Mouse (Mus musculus): ENCODE measurements at regions not wholly inside any gene's neighbourhood (a gene's known extent, or its start where the extent isn't known, plus 50 kb on each side); places are given as distances from the start of the nearest gene placed in this dataset.

- Histone ChIP-seq H3K9me3 (ENCODE audit: control insufficient read depth, low read depth, low read length) (no peaks in the 10 kb centered on the region), H3K27me3 (ENCODE audit: control insufficient read depth, insufficient read depth, low read length) (no peaks in the 10 kb centered on the region), H3K27ac (ENCODE audit: low read length) (no peak overlapping the region), H3K9ac (replicated peaks; ENCODE audit: low read depth, low read length) (no peak overlapping the region), H3K36me3 (ENCODE audit: control insufficient read depth, insufficient read depth, low read length) (no peaks in the 10 kb centered on the region), H3K4me2 (replicated peaks; ENCODE audit: low read depth, low read length) (no peak overlapping the region), H3K4me3 (ENCODE audit: low read depth, low read length) (no peak overlapping the region), H3K4me1 (ENCODE audit: control insufficient read depth, insufficient read depth, low read length) (peaks cover 4% of the 10 kb centered on the region; the same call in 1 of the 2 replicates)
- WGBS = 37% methylated on average over 5 of the region's 5 CpGs
- ATAC-seq (ENCODE audit: insufficient number of reproducible peaks, insufficient read depth, low FRiP score, low read depth) = no peak
Observed at GRCm38 (mm10) chr11:44007526-44008040, 106.6 kb upstream of the Adra1b start.

GRCm38 (mm10) chr11:44012314-44012713 lies 111.3 kb upstream of the Adra1b start:
- H3K9ac ChIP-seq (replicated peaks; ENCODE audit: low read depth, low read length) = no peak overlapping the region
- 71% methylated on average over 5 of the region's 5 CpGs for WGBS
- H3K27ac ChIP-seq (ENCODE audit: low read length) = no peak overlapping the region
- H3K36me3 ChIP-seq (ENCODE audit: control insufficient read depth, insufficient read depth, low read length) = no peaks in the 10 kb centered on the region
- no peaks in the 10 kb centered on the region for H3K27me3 ChIP-seq (ENCODE audit: control insufficient read depth, insufficient read depth, low read length)
- 0 out of 2 replicates have a peak, but pooled peaks cover 3% of the 10 kb centered on the region for H3K4me1 ChIP-seq (ENCODE audit: control insufficient read depth, insufficient read depth, low read length)
- H3K4me3 ChIP-seq (ENCODE audit: low read depth, low read length) = no peak overlapping the region
- H3K9me3 ChIP-seq (ENCODE audit: control insufficient read depth, low read depth, low read length) = no peaks in the 10 kb centered on the region
- no peak overlapping the region for H3K4me2 ChIP-seq (replicated peaks; ENCODE audit: low read depth, low read length)
- no peak for ATAC-seq (ENCODE audit: insufficient number of reproducible peaks, insufficient read depth, low FRiP score, low read depth)

DNA sequence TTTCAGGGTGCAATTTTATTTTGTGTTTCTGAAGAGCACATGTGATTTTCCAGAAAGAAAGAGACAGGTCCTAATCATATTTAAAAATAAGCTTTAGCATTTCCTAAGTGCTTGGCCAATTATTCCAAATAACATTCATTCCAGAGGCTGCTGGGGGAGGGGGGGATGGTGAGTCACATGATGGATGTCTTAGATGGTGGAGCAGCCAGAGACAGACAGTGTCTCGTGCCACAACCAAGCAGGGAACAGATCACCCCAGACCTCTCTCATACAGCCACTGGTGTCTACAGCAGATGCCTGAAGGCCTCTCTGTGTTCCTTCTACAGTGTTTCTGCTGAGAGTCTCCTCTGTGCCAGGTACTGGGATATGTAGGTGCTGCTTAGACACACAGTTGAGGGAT lies 112.8 kb upstream of the Adra1b start:
- no peaks in the 10 kb centered on the region for H3K36me3 ChIP-seq (ENCODE audit: control insufficient read depth, insufficient read depth, low read length)
- ATAC-seq (ENCODE audit: insufficient number of reproducible peaks, insufficient read depth, low FRiP score, low read depth) = no peak
- 35% methylated on average over 1 of the region's 1 CpGs for WGBS
- H3K9me3 ChIP-seq (ENCODE audit: control insufficient read depth, low read depth, low read length) = no peaks in the 10 kb centered on the region
- H3K27me3 ChIP-seq (ENCODE audit: control insufficient read depth, insufficient read depth, low read length) = no peaks in the 10 kb centered on the region
- H3K4me3 ChIP-seq (ENCODE audit: low read depth, low read length) = no peak overlapping the region
- no peak overlapping the region for H3K4me2 ChIP-seq (replicated peaks; ENCODE audit: low read depth, low read length)
- 0 out of 2 replicates have a peak, but pooled peaks cover 3% of the 10 kb centered on the region for H3K4me1 ChIP-seq (ENCODE audit: control insufficient read depth, insufficient read depth, low read length)
- no peak overlapping the region for H3K27ac ChIP-seq (ENCODE audit: low read length)
- H3K9ac ChIP-seq (replicated peaks; ENCODE audit: low read depth, low read length) = no peak overlapping the region

- WGBS = 59% methylated on average over 4 of the region's 4 CpGs
- Histone ChIP-seq H3K36me3 (ENCODE audit: control insufficient read depth, insufficient read depth, low read length) (no peaks in the 10 kb centered on the region), H3K27ac (ENCODE audit: low read length) (no peak overlapping the region), H3K9me3 (ENCODE audit: control insufficient read depth, low read depth, low read length) (no peaks in the 10 kb centered on the region), H3K27me3 (ENCODE audit: control insufficient read depth, insufficient read depth, low read length) (no peaks in the 10 kb centered on the region), H3K4me2 (replicated peaks; ENCODE audit: low read depth, low read length) (no peak overlapping the region), H3K4me3 (ENCODE audit: low read depth, low read length) (no peak overlapping the region), H3K4me1 (ENCODE audit: control insufficient read depth, insufficient read depth, low read length) (no peaks in the 10 kb centered on the region), H3K9ac (replicated peaks; ENCODE audit: low read depth, low read length) (no peak overlapping the region)
- no peak for ATAC-seq (ENCODE audit: insufficient number of reproducible peaks, insufficient read depth, low FRiP score, low read depth)
Observed at GRCm38 (mm10) chr11:44021638-44022037, 120.6 kb upstream of the Adra1b start.

DNA sequence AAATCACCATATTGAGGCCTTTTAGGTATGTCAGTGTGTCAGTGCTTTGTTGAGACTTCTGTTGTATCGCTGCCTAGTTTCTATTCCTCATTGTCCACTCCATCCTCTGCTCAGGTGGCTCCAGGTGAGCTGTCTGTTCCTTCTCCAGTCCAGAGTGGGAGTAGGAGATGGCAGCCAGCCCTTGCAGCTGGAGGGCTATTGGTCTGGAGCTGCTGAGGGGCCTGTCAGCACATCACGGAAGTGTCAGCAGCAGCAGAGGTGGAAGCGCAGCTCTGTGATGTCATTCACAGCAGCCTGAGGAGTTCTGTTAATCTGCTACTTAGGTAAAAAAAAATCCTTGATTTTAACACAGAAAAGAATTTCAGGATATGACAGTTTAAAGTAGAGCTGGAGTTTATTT lies 126.0 kb upstream of the Adra1b start:
- 69% methylated on average over 3 of the region's 3 CpGs for WGBS
- H3K4me3 ChIP-seq (ENCODE audit: low read depth, low read length) = no peak overlapping the region
- H3K36me3 ChIP-seq (ENCODE audit: control insufficient read depth, insufficient read depth, low read length) = no peaks in the 10 kb centered on the region
- H3K4me2 ChIP-seq (replicated peaks; ENCODE audit: low read depth, low read length) = no peak overlapping the region
- no peaks in the 10 kb centered on the region for H3K27me3 ChIP-seq (ENCODE audit: control insufficient read depth, insufficient read depth, low read length)
- no peak overlapping the region for H3K27ac ChIP-seq (ENCODE audit: low read length)
- no peak for ATAC-seq (ENCODE audit: insufficient number of reproducible peaks, insufficient read depth, low FRiP score, low read depth)
- no peaks in the 10 kb centered on the region for H3K4me1 ChIP-seq (ENCODE audit: control insufficient read depth, insufficient read depth, low read length)
- H3K9me3 ChIP-seq (ENCODE audit: control insufficient read depth, low read depth, low read length) = no peaks in the 10 kb centered on the region
- H3K9ac ChIP-seq (replicated peaks; ENCODE audit: low read depth, low read length) = no peak overlapping the region

GRCm38 (mm10) chr11:44046083-44046482 lies 145.1 kb upstream of the Adra1b start:
- no peak for ATAC-seq (ENCODE audit: insufficient number of reproducible peaks, insufficient read depth, low FRiP score, low read depth)
- Histone ChIP-seq H3K36me3 (ENCODE audit: control insufficient read depth, insufficient read depth, low read length) (no peaks in the 10 kb centered on the region), H3K27ac (ENCODE audit: low read length) (no peak overlapping the region), H3K4me1 (ENCODE audit: control insufficient read depth, insufficient read depth, low read length) (no peaks in the 10 kb centered on the region), H3K9me3 (ENCODE audit: control insufficient read depth, low read depth, low read length) (no peaks in the 10 kb centered on the region), H3K4me3 (ENCODE audit: low read depth, low read length) (no peak overlapping the region), H3K27me3 (ENCODE audit: control insufficient read depth, insufficient read depth, low read length) (no peaks in the 10 kb centered on the region), H3K9ac (replicated peaks; ENCODE audit: low read depth, low read length) (no peak overlapping the region), H3K4me2 (replicated peaks; ENCODE audit: low read depth, low read length) (no peak overlapping the region)
- WGBS = 69% methylated on average over 2 of the region's 2 CpGs

DNA sequence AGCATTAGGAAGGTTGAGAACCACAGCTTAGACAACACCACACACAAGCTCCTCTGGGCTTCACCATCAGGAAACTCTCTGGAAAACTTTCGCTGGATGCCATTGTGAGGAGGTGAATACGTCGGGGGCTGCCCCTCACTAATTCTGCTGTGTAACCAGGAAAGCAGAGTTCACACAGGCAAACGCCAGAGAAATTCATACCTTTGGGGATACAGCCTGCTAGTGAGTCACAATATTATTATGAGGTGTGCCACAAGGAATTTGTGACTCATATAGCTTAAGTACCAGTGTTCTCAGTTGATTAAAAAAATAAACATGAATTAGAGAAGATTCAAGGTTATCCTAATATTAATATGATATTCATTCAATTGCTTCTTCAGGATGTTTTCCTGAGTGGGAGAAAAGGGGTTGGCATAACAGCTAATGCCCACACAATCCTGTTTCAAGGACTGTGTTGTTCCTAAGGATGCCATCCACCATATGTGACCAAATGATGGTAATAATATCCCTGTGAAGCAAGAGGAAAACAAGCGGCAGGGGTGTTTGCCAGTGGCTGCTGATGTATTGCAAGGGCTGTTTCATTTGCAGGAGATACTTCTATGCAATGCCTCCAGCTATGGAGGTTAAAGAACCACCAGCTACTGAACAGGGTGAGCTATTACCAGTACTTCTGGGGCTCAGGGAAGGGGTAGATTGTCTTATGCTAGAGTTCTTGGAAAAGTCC lies 148.4 kb upstream of the Adra1b start:
- H3K9ac ChIP-seq (replicated peaks; ENCODE audit: low read depth, low read length) = no peak overlapping the region

DNA sequence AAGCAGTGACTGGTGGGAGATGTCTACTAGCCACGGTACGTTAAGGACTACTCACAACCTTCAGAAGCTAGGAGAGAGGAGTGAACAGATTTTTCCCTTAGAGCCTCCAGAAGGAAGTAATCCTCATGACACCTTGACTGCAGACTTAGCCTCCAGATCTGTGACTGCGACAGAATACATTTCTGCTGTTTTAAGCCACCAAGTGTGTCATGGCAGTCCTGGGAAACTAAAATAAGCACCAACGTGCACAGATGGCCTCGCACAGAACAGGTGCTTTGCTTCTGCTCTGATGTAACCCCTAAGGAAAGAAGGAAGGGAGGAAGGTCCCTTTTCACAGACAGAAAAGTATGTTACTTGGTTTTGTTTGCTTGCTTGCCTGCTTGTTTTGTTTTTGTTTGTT lies 151.5 kb upstream of the Adra1b start:
- Histone ChIP-seq H3K9ac (replicated peaks; ENCODE audit: low read depth, low read length) (no peak overlapping the region), H3K4me3 (ENCODE audit: low read depth, low read length) (no peak overlapping the region), H3K9me3 (ENCODE audit: control insufficient read depth, low read depth, low read length) (no peaks in the 10 kb centered on the region), H3K4me2 (replicated peaks; ENCODE audit: low read depth, low read length) (no peak overlapping the region), H3K27ac (ENCODE audit: low read length) (no peak overlapping the region), H3K4me1 (ENCODE audit: control insufficient read depth, insufficient read depth, low read length) (no peaks in the 10 kb centered on the region), H3K36me3 (ENCODE audit: control insufficient read depth, insufficient read depth, low read length) (no peaks in the 10 kb centered on the region), H3K27me3 (ENCODE audit: control insufficient read depth, insufficient read depth, low read length) (no peaks in the 10 kb centered on the region)
- no peak for ATAC-seq (ENCODE audit: insufficient number of reproducible peaks, insufficient read depth, low FRiP score, low read depth)
- 84% methylated on average over 5 of the region's 5 CpGs for WGBS

More for the DNA sequence above, 148.4 kb upstream of the Adra1b start:
- Histone ChIP-seq H3K9me3 (ENCODE audit: control insufficient read depth, low read depth, low read length) (no peaks in the 10 kb centered on the region), H3K4me2 (replicated peaks; ENCODE audit: low read depth, low read length) (no peak overlapping the region), H3K36me3 (ENCODE audit: control insufficient read depth, insufficient read depth, low read length) (no peaks in the 10 kb centered on the region), H3K27ac (ENCODE audit: low read length) (no peak overlapping the region), H3K4me3 (ENCODE audit: low read depth, low read length) (no peak overlapping the region), H3K4me1 (ENCODE audit: control insufficient read depth, insufficient read depth, low read length) (no peaks in the 10 kb centered on the region), H3K27me3 (ENCODE audit: control insufficient read depth, insufficient read depth, low read length) (no peaks in the 10 kb centered on the region)
- WGBS = 70% methylated on average over 5 of the region's 5 CpGs
- ATAC-seq (ENCODE audit: insufficient number of reproducible peaks, insufficient read depth, low FRiP score, low read depth) = no peak

GRCm38 (mm10) chr11:44062446-44062845 lies 161.4 kb upstream of the Adra1b start:
- Histone ChIP-seq H3K36me3 (ENCODE audit: control insufficient read depth, insufficient read depth, low read length) (no peaks in the 10 kb centered on the region), H3K27me3 (ENCODE audit: control insufficient read depth, insufficient read depth, low read length) (no peaks in the 10 kb centered on the region), H3K9me3 (ENCODE audit: control insufficient read depth, low read depth, low read length) (no peaks in the 10 kb centered on the region), H3K4me2 (replicated peaks; ENCODE audit: low read depth, low read length) (no peak overlapping the region), H3K4me3 (ENCODE audit: low read depth, low read length) (no peak overlapping the region), H3K9ac (replicated peaks; ENCODE audit: low read depth, low read length) (no peak overlapping the region), H3K27ac (ENCODE audit: low read length) (no peak overlapping the region), H3K4me1 (ENCODE audit: control insufficient read depth, insufficient read depth, low read length) (no peaks in the 10 kb centered on the region)
- WGBS = 89% methylated on average over 1 of the region's 1 CpGs
- ATAC-seq (ENCODE audit: insufficient number of reproducible peaks, insufficient read depth, low FRiP score, low read depth) = no peak

All from stomach, embryonic 14.5 days (tissue).